Mouse (Mus musculus) ES-CJ7 (cell line): Measurements from ENCODE around the gene Zfp335.
A peak's percentile ranks its signal among the peaks of the same experiment; 100 is the strongest.
"Not testable (repeated sequence)": the region's sequence is repeated elsewhere in the genome, so short reads cannot be mapped to it uniquely, and the experiment has no call there.

Source experiments
- DNase-seq: peaks from one replicate; pipeline ENCODE4 v3.0.0; 2011; ENCODE audit warnings: low read depth, low spot score

The Zfp335 gene

DNA sequence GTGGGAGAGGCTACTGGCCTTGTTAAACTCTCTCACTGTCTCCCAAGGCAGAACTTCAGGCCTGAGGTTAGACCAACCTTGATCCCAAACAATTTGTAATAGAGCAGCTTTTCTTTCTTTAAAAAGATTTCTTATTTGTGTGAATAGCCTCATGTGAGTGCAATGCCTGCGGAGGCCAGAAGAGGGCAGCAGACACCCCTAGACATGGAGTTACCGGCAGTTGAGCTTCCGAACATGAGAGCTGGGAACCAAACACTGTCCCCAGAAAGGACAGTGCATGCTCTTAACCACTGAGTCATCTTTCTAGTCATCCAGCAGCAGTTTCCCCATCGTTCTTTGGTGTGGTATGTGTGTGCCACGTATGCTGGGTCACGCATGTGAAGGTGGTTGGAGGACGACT lies 44.0 kb downstream of the Zfp335 start:
- peak; percentile 90 for DNase-seq

DNA sequence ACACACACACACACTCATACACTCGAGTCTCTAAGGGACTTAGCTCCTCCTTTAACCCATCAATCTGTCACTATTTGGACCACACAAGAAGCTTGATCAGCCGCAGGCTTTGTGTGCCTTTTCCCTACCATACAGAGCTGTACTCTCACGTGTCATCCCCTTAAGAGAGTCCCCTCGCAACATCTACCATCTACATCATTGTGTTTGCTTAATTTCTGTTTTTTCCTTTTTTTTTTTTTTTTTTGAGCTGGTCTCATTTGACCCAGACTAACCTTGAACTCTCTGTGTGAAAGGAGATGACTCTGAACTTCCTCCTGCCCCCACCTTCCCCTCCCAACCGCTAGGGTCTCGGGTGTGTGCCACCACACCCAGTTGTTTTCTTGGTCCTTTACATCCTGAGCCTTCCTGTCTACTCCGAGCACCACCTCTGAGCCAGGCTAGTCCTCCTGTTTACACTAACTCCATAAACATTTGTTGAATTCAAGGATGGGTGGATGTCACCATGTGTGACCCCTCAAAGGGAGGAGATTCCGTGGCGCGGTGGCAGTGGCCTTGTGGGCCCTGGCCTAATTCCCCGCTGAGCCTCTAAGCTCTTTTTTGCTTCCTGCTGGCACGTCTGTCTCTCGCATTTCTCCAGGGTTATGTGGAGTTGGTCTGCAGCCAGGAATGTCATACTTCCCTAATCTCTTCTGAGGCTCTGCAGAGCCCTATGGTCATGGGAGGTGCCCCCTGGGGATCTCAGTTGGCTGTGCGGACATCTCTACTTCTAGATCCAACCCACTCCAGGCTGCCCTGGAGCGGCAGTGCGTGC lies 44.6 kb downstream of the Zfp335 start:
- DNase-seq, result peak; percentile 92

DNA sequence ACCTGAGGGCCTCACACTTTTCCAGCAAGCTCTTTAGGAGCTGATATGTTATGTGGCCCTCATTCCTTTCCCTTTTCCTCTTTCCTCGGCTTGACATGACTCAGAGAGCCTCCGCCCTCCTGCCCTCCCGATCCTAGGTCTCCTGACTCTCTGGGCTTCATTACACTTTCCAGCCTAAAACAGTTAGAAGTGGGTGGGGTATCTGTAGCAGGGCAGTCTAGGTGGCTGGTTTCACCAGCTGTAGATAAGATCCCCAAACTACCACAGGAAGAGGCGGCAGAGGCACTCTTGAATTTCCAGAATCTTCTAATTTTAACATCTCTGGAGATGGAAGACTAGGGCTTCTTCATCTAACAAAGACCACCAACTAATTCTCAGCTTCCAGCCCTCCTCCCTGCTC lies 47.0 kb downstream of the Zfp335 start:
- no peak for DNase-seq

DNA sequence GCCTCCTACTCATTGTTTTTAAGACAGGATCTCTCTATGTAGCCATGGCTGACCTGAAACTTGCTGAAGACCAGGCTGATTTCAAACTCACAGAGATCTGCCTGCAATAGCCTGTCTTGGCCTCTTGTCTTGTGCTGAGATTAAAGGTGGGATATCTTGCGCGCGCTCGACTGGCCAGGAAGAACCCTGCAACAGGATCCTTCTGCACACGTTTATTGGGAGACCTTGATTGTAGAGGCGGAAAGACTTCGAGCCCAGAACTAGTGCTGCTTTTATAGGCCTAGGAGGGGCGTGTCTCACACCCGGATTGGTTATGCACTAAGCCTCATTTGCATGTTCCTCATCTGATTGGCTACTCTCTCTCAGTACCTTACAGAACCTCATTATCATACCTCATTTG lies 48.1 kb downstream of the Zfp335 start:
- DNase-seq, result peak; percentile 41

DNA sequence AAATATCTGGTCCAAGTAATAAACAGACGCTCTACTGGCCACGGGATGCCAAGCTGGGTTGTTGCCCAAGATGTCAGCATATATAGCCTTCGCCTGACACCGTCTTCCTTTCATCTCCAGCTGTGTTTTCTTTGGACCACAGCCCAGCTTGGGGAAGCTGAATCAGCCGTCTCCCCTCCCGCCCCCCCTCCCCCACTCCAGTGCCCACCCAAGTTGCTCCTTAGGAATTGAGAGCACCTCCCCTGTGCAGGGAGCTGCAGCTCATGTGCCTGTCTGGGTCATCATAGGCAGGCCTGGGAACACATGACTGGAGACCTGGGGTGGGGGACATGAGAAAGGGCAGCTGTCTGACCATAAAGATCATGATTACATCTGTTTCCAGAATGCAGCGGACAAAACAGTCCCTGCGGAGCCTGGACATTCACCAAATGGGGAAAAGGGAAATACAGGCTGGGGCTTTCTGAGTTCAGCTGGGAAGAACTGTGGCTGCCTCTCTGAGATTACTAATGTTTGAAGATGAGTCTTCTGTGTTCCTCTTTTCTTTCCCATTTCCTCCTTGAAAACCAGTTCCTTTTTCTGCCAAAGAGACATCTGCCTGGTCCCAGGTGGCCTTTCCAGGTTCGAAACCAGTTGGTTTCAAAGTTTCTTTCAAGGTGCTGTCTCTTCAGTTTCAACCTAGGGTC lies 49.2 kb downstream of the Zfp335 start:
- peak; percentile 41 for DNase-seq

DNA sequence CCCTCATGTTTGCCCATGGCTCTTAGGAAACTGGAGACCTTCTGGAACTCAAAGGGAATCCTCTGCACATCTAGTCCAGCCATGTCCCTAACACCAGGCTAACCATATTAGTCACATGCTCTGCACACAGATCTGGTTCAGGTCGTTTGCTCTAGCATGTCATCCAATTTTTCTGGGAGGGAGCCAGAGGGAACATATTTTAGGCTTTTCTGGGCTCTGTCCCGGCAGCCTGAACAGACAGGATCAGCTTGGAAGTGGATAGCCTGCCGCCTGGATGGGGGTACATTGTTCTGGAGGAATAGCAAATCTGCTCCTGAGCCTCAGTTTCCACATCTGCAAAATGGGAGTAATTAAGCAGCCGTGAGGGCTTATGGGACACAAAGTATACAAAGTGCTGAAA lies 50.5 kb downstream of the Zfp335 start:
- DNase-seq, result no peak

DNA sequence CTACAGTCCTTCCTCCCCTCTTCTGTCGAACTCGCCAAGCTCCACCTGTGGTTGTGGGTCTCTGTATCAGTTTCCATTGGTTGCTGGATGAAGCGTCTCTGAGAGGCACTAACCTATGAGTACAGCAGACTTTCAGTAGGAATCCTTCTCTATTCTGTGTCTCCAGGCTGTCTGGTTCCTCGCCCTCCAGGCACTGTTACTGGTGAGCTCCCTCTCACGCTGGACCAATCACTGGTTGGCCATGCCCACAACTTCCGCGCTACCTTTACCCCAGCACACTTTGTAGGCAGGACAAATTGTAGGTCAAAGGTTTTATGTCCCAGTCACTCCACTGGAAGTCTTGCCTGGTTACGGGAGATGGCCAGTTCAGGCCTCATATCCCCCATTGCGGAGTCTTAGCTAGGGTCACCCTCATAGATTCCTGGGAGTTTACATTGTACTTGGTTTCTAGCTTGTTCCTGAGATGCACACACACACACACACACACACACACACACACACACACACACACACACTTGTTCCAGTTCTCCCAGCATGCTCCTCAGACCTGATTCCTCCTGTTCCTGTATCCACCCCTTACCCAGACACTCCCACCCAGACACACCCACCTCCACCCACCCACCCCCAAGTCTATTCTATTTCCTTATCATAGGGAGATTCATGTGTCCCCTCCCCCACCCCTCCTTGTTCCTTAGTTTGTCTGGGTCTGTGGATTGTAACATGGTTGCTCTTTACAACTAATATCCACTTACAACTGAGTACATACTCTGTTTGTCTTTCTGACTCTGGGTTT lies 51.7 kb downstream of the Zfp335 start:
- DNase-seq, result peak; percentile 74

GRCm38 (mm10) chr2:164859155-164859554 lies 52.4 kb downstream of the Zfp335 start:
- DNase-seq, result no peak

- peak; percentile 78 for DNase-seq
These were observed 53.6 kb downstream of the Zfp335 start for GRCm38 (mm10) chr2:164857842-164858553.

DNA sequence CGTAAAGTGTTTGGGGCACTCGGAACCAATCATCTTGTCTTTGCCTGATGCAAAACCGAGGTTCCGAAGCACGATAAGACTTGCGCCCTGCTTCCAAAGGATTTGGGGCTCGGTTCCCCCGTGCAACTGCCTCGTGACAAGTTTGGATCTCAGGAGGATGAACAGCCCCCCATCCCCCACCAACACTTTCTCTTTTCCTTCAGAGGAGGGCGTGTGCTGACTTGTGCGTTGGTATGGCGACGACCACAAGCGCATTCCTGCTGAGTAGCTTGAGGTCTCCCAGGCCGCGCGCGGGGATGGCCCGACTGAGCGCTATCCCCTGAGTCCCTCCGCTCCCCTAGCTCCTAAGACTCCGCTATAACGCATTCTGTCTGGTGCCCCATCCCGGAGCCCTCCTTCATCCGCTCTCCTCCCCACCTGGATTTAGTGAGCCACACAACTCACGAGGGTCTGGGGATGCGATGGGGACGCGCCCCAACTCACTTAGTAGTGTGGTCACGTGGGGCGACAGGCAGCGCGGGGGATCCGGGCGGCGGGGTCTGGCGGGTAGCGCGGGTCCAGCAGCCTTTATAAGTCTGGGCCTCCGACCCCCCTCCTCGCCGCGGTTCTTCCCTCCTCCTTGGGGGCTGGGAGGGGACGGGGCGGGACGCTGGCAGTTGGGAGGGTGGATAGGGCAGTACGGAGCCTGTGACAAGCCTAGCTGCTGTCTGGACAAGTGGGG lies 54.3 kb downstream of the Zfp335 start, which contains the start of gene Pltp:
Pltp (minus strand) TSS at position 611 of the 721 bp plus-strand sequence.
- DNase-seq, result peak; percentile 95

DNA sequence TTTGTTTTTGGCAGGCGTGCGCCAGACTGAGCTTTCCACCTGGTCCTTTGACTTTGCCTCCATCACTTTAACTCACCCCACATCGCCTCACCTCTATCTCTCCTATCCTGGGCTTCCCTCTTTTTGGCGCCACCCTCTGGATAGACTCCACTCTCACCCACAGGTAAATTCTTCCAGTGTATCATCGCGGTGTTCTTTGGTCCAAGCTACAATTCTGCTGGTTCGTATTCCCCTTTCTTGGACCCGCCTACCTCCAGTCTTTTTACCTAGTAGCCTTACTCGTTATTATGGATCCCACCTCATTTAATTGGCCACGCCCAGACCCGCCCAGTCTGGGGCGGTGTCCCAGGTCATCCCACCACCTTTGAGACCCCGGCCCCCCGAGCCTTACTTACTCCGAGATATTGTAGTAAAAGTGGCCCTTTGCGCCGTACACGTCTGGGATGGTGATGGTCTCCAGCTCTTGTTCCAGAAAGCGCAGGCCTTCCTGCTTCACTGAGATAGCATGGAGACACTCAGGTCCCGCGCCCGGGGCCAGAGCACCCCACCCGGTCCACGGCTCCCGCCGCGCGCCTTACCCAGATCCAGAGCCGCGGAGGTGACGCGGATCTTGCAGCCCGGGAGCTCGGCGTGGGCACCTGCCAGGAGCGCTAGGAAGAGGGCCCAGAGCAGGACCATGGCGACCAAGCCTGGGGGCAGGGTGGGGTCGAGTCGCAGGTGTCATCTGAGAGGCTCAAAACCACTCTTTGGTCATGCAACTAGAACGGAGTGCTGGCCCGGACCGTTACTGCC lies 55.1 kb downstream of the Zfp335 start:
- peak; percentile 92 for DNase-seq

- DNase-seq, result not testable (repeated sequence)
These were observed 56.0 kb downstream of the Zfp335 start for GRCm38 (mm10) chr2:164855572-164855971.

DNA sequence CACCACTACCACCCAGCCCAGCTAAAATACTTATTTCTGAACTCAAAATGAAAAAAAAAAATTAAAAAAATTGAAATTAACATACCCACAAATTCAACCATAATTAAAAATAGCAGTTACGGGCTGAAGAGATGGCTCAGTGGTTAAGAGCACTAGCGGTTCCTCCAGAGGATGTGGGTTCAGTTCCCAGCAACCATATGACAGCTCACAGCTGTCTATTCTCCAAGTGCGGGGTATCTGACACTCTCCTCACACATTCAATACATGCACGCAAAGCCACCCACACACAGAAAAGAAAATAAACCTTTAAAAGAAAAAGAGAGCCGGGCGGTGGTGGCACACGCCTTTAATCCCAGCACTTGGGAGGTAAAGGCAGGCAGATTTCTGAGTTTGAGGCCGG lies 61.5 kb downstream of the Zfp335 start:
- no peak for DNase-seq

- DNase-seq, result no peak
These were observed 65.8 kb downstream of the Zfp335 start for GRCm38 (mm10) chr2:164845782-164846181.
